Mouse (Mus musculus) hindbrain, embryonic 10.5 days (tissue): ENCODE data around the gene Apmap. TPM values are rescaled to one million over a fixed set of nuclear protein-coding genes. Genes with fewer than 3 reads are reported as not detected.

Source experiments
- DNase-seq: peaks from one replicate; pipeline ENCODE4 v3.0.0-alpha.2; 2017; ENCODE audit warnings: low spot score
- H3K27ac ChIP-seq: fragments of 300-500 bp; sonication (generic); 2 replicates; pipeline ENCODE4 v1.5.1; 2016; ENCODE audit warnings: mild to moderate bottlenecking, moderate library complexity
- H3K27me3 ChIP-seq: fragments of 300-500 bp; sonication (generic); 2 replicates; pipeline ENCODE4 v1.6.1; 2016; ENCODE audit warnings: mild to moderate bottlenecking; ENCODE audit not compliant: poor library complexity, insufficient read depth, severe bottlenecking
- H3K36me3 ChIP-seq: fragments of 300-500 bp; sonication (generic); 2 replicates; pipeline ENCODE4 v1.6.1; 2016; ENCODE audit warnings: mild to moderate bottlenecking, moderate library complexity
- H3K4me1 ChIP-seq: fragments of 300-500 bp; sonication (generic); replicated peaks from 2 replicates; pipeline ENCODE4 v1.6.1; 2016; ENCODE audit warnings: mild to moderate bottlenecking
- H3K4me3 ChIP-seq: fragments of 300-500 bp; sonication (generic); 2 replicates; pipeline ENCODE4 v1.5.1; 2016; ENCODE audit warnings: mild to moderate bottlenecking, moderate library complexity
- H3K9me3 ChIP-seq: fragments of 300-500 bp; sonication (generic); 2 replicates; pipeline ENCODE4 v1.6.1; 2016; ENCODE audit warnings: mild to moderate bottlenecking, moderate library complexity
- WGBS: fragments of 180-500 bp; shearing (Covaris S2); methylation state at CpG from one replicate; pipeline ENCODE4 v1.1.7; 2016; 5-methylcytosine and 5-hydroxymethylcytosine counted together
- polyA plus RNA-seq: library from polyadenylated mRNA; unstranded; fragments of >200 nt; fragmentation: Nextera tagmentation; extraction: Ambion mirVana; gene quantifications from 2 replicates; pipeline ENCODE4 v1.2.1, GENCODE M21; 2016

Gene Apmap
- 32.2 and 39.1 TPM in 2 replicates for polyA plus RNA-seq

DNA sequence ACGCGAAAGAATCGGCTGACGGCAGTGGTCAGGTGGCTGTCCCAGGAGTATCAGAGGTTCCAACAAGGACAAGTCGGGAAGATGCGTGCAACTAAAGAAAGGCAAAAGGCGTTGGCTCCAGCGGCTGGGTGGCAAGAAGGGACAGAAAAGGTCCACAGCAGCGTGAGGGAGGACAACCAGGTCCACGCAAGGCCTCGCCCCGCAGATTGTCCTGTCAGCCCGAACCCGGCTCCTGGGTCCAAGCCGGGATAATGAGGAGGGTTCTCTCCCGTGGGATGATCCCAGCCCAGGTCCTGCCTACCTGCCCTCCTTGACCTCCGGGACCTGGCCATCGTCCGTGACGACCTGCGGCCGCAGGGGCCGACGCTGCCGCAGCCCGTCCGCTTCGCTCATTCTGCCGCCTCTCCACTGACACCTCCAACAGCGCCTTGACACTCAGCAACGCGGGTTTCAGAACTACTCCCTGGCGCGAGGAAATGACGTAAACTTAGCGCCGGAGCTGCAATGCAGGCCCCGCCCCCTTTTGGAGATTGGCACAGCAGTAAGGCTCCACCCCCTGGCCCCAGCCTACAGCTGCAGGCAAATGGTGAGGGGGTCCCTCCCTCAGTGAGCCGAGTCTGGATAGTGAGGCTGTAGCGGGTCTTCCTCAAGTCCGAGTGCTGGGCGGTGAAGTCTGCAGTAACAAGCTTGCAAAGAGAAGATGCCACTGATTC lies at the start of gene Apmap:
Apmap (minus strand) TSS at position 481 of the 713 bp plus-strand sequence.
- Histone ChIP-seq H3K27ac (peak within 1 kb of the TSS; percentile 81), H3K9me3 (no peaks in the 10 kb centered on the region), H3K4me1 (peaks cover 12% of the 10 kb centered on the region), H3K36me3 (no peaks in the 10 kb centered on the region), H3K4me3 (peak within 1 kb of the TSS; percentile 77), H3K27me3 (no peaks in the 10 kb centered on the region)
- WGBS = under 1% methylated on average over 42 of the region's 42 CpGs
- DNase-seq = peak; percentile 96

DNA sequence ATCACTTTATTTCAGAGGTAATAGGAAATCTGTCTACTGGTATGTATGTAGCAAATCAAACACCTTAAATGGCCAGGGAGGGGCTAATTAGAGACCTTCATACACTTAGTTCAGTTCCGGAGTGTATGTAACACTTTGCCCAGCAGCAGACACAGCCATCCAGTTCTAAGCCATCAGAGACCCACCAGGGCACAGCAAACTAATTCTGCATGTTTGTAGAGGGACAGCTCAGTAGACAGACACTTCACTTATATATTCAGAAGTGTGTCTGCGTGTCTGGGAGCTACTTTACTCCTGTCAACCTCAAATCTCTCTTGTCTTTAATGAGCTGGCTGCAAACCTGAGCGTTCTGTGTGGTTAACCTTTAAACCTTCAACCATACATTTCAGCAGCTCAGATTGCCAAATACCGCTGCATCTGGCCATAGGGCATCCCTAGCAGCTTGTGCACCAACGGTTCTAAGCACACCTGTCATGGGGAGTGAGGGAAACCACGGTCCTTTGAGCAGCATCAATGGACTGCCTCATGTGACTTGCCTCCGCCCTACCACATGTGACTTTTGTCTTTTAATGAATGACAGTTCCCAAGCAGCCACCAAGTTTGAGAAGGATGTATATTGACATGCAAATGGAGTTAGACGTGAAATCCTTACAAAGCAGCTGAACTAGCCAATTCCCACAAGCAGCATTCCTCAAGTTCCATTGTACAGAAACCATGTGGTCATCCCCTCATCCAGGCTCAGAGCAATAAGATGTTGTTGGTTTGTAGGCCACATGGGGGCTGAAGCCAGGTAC lies 48.8 kb upstream of the Apmap start:
- DNase-seq = peak; percentile 47
- WGBS = 45% methylated on average over 8 of the region's 8 CpGs
- H3K4me1 ChIP-seq = peaks cover 18% of the 10 kb centered on the region
- H3K27me3 ChIP-seq = no peaks in the 10 kb centered on the region
- peak overlapping the region; percentile 81 for H3K27ac ChIP-seq
- H3K9me3 ChIP-seq = peaks cover 4% of the 10 kb centered on the region; the same call in 1 of the 2 replicates
- H3K4me3 ChIP-seq = no peak overlapping the region
- peaks cover 21% of the 10 kb centered on the region for H3K36me3 ChIP-seq

DNA sequence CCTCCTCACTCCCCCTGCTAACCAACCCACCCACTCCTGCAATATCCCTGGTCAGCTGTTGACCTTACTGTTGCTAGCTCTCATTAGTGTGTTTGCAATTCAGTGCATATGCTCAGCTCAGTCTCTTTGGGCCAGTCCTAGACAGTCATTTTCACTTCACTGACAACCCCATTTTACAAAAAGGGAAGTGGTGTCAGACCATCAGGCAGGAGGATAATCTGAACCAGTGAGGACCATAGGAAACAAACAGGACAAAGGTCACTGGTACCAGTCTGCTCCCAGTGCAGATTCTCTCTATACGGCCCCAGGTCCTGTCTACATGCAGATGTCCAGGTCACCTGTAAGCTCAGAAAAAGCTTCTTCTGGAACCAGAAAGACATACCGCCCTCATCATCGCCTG lies 47.7 kb upstream of the Apmap start:
- Histone ChIP-seq H3K4me1 (peaks cover 24% of the 10 kb centered on the region), H3K27ac (peak overlapping the region; percentile 81), H3K36me3 (peaks cover 21% of the 10 kb centered on the region), H3K27me3 (no peaks in the 10 kb centered on the region), H3K4me3 (no peak overlapping the region), H3K9me3 (peaks cover 4% of the 10 kb centered on the region; the same call in 1 of the 2 replicates)
- 91% methylated on average over 3 of the region's 3 CpGs for WGBS
- no peak for DNase-seq

DNA sequence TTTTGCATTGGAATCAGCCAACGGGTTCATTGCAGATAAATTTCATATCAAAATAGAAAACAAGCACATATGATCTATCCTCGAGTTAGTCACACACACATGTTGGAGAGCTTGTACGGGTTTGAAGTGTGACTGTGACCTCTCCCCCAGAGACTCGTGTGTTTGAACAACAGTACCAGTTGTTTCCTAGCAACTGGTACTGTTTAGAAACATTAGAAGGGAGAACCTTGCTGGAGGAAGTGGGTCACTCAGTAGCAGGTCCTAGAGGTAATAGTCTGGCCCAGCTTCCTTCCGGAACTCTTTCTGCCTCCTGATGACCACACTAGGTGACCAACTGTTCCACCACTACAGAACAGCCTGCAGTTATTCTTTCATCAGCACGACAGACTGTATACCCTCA lies 46.9 kb upstream of the Apmap start:
- no peak overlapping the region for H3K4me3 ChIP-seq

DNA sequence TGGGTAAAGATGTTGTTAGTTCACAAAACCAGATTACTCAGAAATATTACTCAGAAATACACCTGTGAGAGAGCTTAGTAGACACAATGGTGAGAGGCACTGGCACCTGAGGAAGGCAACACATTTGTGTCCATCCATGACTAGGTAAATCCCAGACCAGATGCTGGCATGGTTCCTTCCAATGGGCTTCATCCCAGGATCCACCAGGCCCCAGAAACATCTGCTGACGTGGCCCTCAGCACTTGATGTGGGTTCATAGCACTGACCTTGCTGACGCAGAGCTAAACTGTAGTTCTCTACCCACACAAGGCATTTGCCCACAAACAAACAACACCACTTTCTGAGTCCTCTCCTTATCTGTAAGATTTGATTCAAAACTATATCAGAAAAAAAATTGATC lies 46.4 kb upstream of the Apmap start:
- Histone ChIP-seq H3K4me3 (no peak overlapping the region), H3K4me1 (peaks cover 37% of the 10 kb centered on the region), H3K9me3 (peaks cover 4% of the 10 kb centered on the region; the same call in 1 of the 2 replicates), H3K27me3 (no peaks in the 10 kb centered on the region), H3K27ac (no peak overlapping the region), H3K36me3 (peaks cover 21% of the 10 kb centered on the region)
- WGBS = 92% methylated on average over 2 of the region's 2 CpGs
- no peak for DNase-seq

More for the DNA sequence above, 46.9 kb upstream of the Apmap start:
- no peak for DNase-seq
- Histone ChIP-seq H3K36me3 (peaks cover 21% of the 10 kb centered on the region), H3K4me1 (peaks cover 32% of the 10 kb centered on the region), H3K27ac (no peak overlapping the region), H3K9me3 (peaks cover 4% of the 10 kb centered on the region; the same call in 1 of the 2 replicates), H3K27me3 (no peaks in the 10 kb centered on the region)
- WGBS = 86% methylated on average over 6 of the region's 6 CpGs

DNA sequence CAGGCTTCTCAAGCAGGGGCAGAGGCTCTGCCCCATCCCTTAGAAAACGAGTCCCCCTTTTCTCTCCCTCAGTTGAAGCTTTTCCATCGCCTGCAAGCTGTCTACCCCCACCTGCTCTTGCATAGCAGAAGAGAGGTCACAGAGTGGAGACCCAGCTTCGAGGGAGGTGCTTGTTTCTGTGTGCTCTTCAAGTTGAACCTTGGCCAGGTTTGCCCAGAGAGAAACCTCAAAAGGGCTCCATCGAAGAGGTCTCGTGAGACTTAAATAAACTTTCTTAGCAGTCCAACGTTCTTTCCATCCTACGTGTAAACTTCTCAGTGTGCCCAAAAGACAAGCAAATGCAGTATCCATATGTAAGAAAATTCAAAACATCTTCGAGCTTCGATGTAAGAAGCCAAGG lies 43.0 kb upstream of the Apmap start:
- 0 out of 2 replicates have a peak, but pooled peaks cover 4% of the 10 kb centered on the region for H3K27me3 ChIP-seq
- WGBS = 62% methylated on average over 9 of the region's 9 CpGs
- no peak overlapping the region for H3K4me3 ChIP-seq
- no peak for DNase-seq
- peak overlapping the region; percentile 87 for H3K27ac ChIP-seq
- H3K9me3 ChIP-seq = peaks cover 4% of the 10 kb centered on the region; the same call in 1 of the 2 replicates
- peaks cover 7% of the 10 kb centered on the region; the same call in 1 of the 2 replicates for H3K36me3 ChIP-seq
- peaks cover 45% of the 10 kb centered on the region for H3K4me1 ChIP-seq

DNA sequence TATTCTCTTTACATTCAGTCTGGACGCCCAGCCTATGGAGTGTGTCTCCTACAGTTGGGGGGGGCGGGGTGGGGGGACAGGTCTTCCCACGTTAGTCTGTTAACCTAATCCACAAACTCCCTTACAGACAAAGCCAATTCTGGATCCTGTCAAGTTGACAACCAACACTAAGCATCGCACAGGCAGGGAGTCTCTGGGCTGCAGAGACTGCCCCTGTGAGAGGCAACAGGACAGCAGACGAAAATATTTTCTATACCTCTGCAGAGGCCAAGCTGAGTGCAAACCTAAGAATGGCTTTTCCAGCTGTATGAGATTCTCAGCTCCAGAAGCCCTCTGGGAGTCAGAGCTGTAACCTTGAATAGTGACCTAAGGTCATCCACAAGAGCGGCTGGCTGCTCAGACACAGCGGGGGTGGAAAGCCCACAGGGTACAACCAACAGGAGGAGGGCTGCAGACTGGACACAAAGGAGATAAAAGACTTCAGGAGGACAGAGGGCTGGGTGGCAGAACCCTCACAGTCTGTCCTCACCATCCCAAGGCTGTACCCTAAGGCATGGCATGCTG lies 42.2 kb upstream of the Apmap start:
- Histone ChIP-seq H3K9me3 (peaks cover 4% of the 10 kb centered on the region; the same call in 1 of the 2 replicates), H3K4me1 (peaks cover 44% of the 10 kb centered on the region)
- WGBS = 4% methylated on average over 7 of the region's 7 CpGs

DNA sequence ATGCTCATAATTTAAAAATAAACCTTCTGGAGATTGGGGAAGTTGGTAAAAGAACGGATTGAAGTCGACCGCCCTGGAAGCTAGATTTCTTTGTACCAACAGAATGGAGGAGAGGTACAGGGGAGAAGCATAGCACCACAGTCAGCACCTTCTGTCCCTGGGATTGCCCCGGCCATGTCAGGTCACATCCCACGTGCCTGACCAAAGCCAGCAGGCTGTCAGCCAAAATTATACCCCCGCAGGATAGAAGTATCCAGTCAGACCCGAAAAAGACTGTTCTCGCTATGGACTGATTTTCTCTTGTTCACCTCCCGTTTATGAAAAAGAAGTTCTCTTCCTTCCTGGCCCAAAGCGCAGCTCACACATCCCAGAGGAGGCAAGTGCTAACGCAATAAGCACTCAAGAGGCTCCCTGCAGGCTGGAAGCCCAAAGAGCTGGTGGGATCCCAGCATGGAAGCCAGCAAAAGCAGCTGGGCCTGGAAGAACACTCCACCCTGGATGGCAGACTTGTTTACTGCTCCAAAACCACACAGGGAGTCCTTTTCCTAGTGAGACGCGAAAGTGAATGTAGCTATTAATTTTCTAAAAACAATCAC lies 40.0 kb upstream of the Apmap start:
- Histone ChIP-seq H3K36me3 (no peaks in the 10 kb centered on the region), H3K9me3 (no peaks in the 10 kb centered on the region), H3K4me1 (peaks cover 54% of the 10 kb centered on the region), H3K4me3 (no peak overlapping the region), H3K27me3 (0 out of 2 replicates have a peak, but pooled peaks cover 4% of the 10 kb centered on the region), H3K27ac (peak overlapping the region; percentile 53)
- WGBS = 57% methylated on average over 13 of the region's 13 CpGs
- no peak for DNase-seq

More for the DNA sequence above, 42.2 kb upstream of the Apmap start:
- Histone ChIP-seq H3K36me3 (peaks cover 7% of the 10 kb centered on the region; the same call in 1 of the 2 replicates), H3K27ac (peak overlapping the region; percentile 87), H3K27me3 (0 out of 2 replicates have a peak, but pooled peaks cover 4% of the 10 kb centered on the region), H3K4me3 (no peak overlapping the region)
- peak; percentile 62 for DNase-seq

DNA sequence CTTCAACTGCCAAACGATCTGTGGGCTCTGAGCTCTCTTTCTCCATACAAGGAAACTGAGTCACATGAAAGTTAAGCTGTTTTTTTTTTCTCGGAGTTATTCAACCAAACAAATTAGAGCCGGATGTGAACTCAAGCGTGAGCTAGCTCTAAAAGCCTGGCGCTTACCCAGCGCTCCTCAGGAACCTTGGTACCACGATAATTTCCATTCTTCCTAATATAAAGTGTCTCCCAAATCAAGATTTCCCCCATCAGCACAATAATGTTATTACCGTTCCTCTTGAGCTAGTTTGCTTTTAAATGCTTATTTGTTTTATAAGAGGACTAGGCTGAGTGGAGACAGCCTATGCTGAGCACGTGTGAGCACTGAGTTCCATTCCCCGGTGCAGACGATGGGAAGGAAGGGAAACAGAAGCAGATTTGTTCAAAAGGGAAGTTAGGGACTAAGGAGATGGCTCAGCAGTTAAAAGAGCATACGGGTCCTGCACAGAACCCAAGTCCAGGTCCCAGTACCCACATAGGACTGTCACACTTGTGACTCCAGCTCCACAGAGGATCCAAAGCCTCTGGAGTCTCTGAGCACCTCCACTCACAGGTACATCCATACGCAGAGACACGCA lies 39.4 kb upstream of the Apmap start:
- WGBS = 74% methylated on average over 14 of the region's 14 CpGs
- no peaks in the 10 kb centered on the region for H3K36me3 ChIP-seq
- H3K9me3 ChIP-seq = no peaks in the 10 kb centered on the region
- H3K4me3 ChIP-seq = no peak overlapping the region
- H3K27me3 ChIP-seq = 0 out of 2 replicates have a peak, but pooled peaks cover 4% of the 10 kb centered on the region
- H3K27ac ChIP-seq = 0 out of 2 replicates have a peak overlapping the region, but pooled peaks have one; percentile 53
- peaks cover 58% of the 10 kb centered on the region for H3K4me1 ChIP-seq
- no peak for DNase-seq

DNA sequence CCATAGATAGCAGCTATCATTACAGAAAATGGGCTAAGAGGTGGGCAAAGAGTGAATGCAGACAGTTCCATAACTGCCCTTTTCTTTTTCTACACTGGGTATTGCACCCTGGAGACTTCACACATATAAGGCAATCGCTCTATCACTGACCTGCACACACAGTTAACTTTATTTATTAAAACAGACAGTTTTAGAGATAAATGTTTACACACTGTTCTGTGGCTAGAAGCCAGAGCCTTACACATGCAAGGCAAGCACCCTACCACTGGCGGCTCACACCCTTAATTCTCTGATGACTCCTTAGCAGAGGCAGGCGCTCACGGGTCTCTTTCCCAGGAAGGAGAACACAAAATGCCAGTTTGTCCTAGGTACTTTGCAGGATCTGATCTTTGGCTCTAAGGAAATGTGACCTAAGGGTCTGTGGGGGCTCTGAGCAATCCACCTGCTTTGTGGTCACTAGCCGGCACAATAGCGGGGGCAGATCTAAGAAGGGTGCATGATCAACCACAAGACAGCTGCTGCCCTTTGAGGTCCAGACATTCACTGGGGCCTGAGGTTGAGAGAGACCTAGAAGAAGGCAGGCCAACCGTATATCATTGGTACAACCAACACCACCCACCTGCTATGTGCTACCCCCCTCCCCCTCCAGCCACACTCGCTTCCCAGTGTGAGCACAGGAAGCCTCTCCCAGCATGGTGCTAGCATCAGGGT lies 38.2 kb upstream of the Apmap start:
- Histone ChIP-seq H3K27ac (no peak overlapping the region), H3K4me3 (no peak overlapping the region), H3K36me3 (0 out of 2 replicates have a peak, but pooled peaks cover 7% of the 10 kb centered on the region), H3K4me1 (peaks cover 57% of the 10 kb centered on the region), H3K9me3 (no peaks in the 10 kb centered on the region), H3K27me3 (0 out of 2 replicates have a peak, but pooled peaks cover 4% of the 10 kb centered on the region)
- no peak for DNase-seq
- 88% methylated on average over 8 of the region's 8 CpGs for WGBS

DNA sequence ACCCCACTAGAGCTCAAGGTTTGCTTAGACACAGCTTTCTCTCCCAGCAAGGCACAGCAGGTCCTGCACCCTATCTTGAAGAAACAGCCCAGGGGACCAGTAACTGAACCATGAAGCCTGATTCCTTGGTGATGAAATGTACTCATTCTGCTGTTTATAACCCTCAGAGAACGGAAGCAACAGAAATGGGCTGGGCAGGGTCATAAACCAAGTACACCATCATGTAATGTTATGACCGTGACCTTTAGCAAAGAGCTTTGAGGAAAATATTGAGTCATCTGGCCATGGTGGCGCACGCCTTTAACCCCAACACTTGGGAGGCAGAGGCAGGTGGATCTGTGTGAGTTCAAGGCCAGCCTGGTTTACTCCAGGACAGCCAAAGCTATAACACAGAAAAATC lies 36.9 kb upstream of the Apmap start:
- peaks cover 43% of the 10 kb centered on the region for H3K4me1 ChIP-seq
- WGBS = 91% methylated on average over 4 of the region's 4 CpGs

More for the DNA sequence above, 36.9 kb upstream of the Apmap start:
- no peaks in the 10 kb centered on the region for H3K9me3 ChIP-seq
- DNase-seq = no peak
- H3K27ac ChIP-seq = peak overlapping the region; percentile 79
- 0 out of 2 replicates have a peak, but pooled peaks cover 4% of the 10 kb centered on the region for H3K27me3 ChIP-seq
- no peak overlapping the region for H3K4me3 ChIP-seq
- H3K36me3 ChIP-seq = 0 out of 2 replicates have a peak, but pooled peaks cover 7% of the 10 kb centered on the region
